Mouse (Mus musculus): Measurements from ENCODE around the gene Slc29a1.

GRCm38 (mm10) chr17:45600267-45600666 is 861 bp upstream of the Slc29a1 start:
- TF ChIP-seq CTCF (IDR thresholded peaks at IDR 0.05; ENCODE audit: extremely low read depth, insufficient read depth, low read length) (no peak), POLR2A (IDR thresholded peaks at IDR 0.05; ENCODE audit: extremely low read depth, insufficient read depth, low read length) (no peak)
